In the genomic region with DNA sequence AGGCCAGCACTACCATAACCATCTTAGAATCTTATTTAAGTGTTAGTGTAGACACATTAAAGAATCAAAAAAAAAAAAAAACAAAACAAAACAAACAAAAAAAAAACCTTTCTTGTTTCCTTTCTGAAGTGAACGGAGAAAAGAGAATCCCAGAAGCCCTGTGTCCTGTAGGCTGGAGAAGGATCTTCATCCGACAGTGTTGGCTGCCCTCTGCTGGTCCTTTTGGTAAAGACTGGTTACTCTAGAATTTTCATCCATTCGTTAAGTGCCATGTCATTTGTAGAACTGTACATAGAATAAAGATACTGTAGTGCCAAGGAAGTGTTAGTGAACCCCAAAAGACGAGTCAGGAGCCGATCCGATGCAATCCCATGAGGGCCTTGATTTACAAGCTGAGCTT, we compare ENCODE assay signal across 8 mouse cellular contexts. TPM values are rescaled to one million over a fixed set of nuclear protein-coding genes. Genes with fewer than 3 reads are reported as not detected.
DNase-seq lines count a peak whose midpoint lies in the region; ATAC-seq and TF ChIP-seq lines count a peak whose summit lies in the region.

No protein-coding gene starts in this region.

- no peaks in the 10 kb centered on the region for H3K36me3 ChIP-seq in heart, postnatal 0 days (replicated peaks; ENCODE audit: control insufficient read depth, insufficient read depth, low read length)

- no peaks in the 10 kb centered on the region for H3K9me3 ChIP-seq in heart, postnatal 0 days (replicated peaks; ENCODE audit: control insufficient read depth, low read length)

- no peak for TF ChIP-seq EP300 in heart, postnatal 0 days (IDR thresholded peaks at IDR 0.05; ENCODE audit: low read depth)

- peak; percentile 82 for TF ChIP-seq CTCF in cortical plate, adult 2 months (IDR thresholded peaks at IDR 0.05; ENCODE audit: extremely low read depth, insufficient read depth, low read length)
- peak; percentile 77 for TF ChIP-seq CTCF in heart, postnatal 0 days (IDR thresholded peaks at IDR 0.05; ENCODE audit: low read depth)
- TF ChIP-seq CTCF in layer of hippocampus, adult 2 months (conservative IDR thresholded peaks at IDR 0.05) = peak; percentile 87

- no peak overlapping the region for H3K4me2 ChIP-seq in heart, postnatal 0 days (ENCODE audit: low read depth, low read length)

- DNase-seq in CD4-positive, CD25-positive, alpha-beta regulatory T cell, adult 2 months (ENCODE audit: low read depth, low spot score) = peak; percentile 47
- peak; percentile 26 for DNase-seq in Muller cell, postnatal 12 days (ENCODE audit: inconsistent ontology term)
- DNase-seq in heart, postnatal 0 days (ENCODE audit: low spot score) = peak; percentile 73
- peak; percentile 37 to 76 for DNase-seq in layer of hippocampus, adult 2 months (ENCODE audit: low spot score in 2 of 2)
- peak; percentile 73 for DNase-seq in lung, postnatal 14 days
- peak; percentile 39 for DNase-seq in right cerebral cortex, postnatal 25 days

- ATAC-seq in CD4-positive, CD25-positive, alpha-beta regulatory T cell, adult 4 months = no peak
- ATAC-seq in heart, postnatal 0 days (ENCODE audit: insufficient read depth, low read depth) = no peak

- H3K4me3 ChIP-seq in cortical plate, adult 2 months (ENCODE audit: insufficient read depth, low read length) = no peak overlapping the region
- H3K4me3 ChIP-seq in heart, postnatal 0 days (ENCODE audit: low read depth, low read length) = no peak overlapping the region
- no peak overlapping the region for H3K4me3 ChIP-seq in layer of hippocampus, adult 2 months

- no peak overlapping the region for H3K27ac ChIP-seq in cortical plate, adult 2 months (ENCODE audit: insufficient read depth, low read length)
- no peak overlapping the region for H3K27ac ChIP-seq in heart, postnatal 0 days (ENCODE audit: low read depth)
- no peak overlapping the region for H3K27ac ChIP-seq in layer of hippocampus, adult 2 months

- 15% methylated on average over 6 of the region's 6 CpGs for WGBS in heart, postnatal 0 days

- H3K4me1 ChIP-seq in cortical plate, adult 2 months (ENCODE audit: control insufficient read depth, insufficient read depth, low read length) = no peaks in the 10 kb centered on the region
- H3K4me1 ChIP-seq in heart, postnatal 0 days (ENCODE audit: control insufficient read depth, insufficient read depth) = no peaks in the 10 kb centered on the region

- TF ChIP-seq POLR2A in cortical plate, adult 2 months (IDR thresholded peaks at IDR 0.05; ENCODE audit: extremely low read depth, insufficient read depth, low read length) = no peak

- no peaks in the 10 kb centered on the region for H3K27me3 ChIP-seq in heart, postnatal 0 days (ENCODE audit: control insufficient read depth, insufficient read depth, low read length)

- no peak overlapping the region for H3K9ac ChIP-seq in heart, postnatal 0 days (replicated peaks; ENCODE audit: low read depth, low read length)

RNA-seq across cellular contexts. Expression of a gene that starts 29.0 kb away (rescaled TPM):
- polyA plus RNA-seq in CD4-positive, CD25-positive, alpha-beta regulatory T cell, adult 4 months (2017; shearing (Covaris generic)) = 10 to 100 TPM; 13.9 to 18.3 TPM
- 33.7 and 37.5 TPM in 2 replicates for polyA plus RNA-seq in cortical plate, adult 2 months (2012; rRNA removed)
- total RNA-seq in heart, postnatal 0 days (2014; rRNA removed; ENCODE audit: low replicate concordance) = 32.0 and 47.6 TPM in 2 replicates
- 24.8 TPM in 2 replicates for polyA plus RNA-seq in heart, postnatal 0 days (2015; fragmentation: Nextera tagmentation; extraction: Ambion mirVana)
- 10 to 100 TPM; 24.4 to 27.6 TPM for total RNA-seq in layer of hippocampus, adult 2 months (2021)
